Mouse (Mus musculus) embryonic fibroblast, embryonic 13.5 days (primary cell): ENCODE measurements at regions not wholly inside any gene's neighbourhood (a gene's known extent, or its start where the extent isn't known, plus 50 kb on each side); places are given as distances from the start of the nearest gene placed in this dataset.

ENCODE experiments used
- CTCF ChIP-seq: IDR thresholded peaks from 2 replicates; pipeline ENCODE4 v1.5.1; 2011; ENCODE audit warnings: mild to moderate bottlenecking, control low read depth, low read length, moderate library complexity, borderline replicate concordance; ENCODE audit not compliant: insufficient read depth
- POLR2A ChIP-seq: IDR thresholded peaks from 2 replicates; pipeline ENCODE4 v1.6.1; 2011; ENCODE audit warnings: low read depth, mild to moderate bottlenecking, control low read depth, low read length, moderate library complexity

DNA sequence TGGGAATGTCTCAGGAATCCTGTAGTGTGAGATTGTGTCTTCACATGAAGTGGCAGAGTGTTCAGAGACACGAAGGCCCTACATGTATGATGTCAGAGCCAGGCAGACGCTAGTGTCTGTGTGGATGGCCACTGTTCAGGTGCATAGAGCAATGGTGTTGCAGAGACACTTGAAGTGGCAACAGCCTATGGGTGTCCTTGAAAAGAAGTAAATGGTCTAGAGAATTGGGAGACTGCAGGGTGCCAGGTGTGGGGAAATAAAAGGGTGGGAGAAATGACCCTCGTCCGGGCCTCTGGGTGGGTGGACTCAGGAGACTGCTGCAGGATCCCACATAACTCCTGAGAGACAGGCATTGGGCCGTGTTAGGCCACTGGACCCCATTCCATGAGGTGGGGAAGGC is 127.8 kb upstream of the Peli2 start:
- no peak for TF ChIP-seq POLR2A
- TF ChIP-seq CTCF: no peak
